12 mouse cellular contexts compared by ENCODE assay signal in genomic region chr16:18860186-18860585, GRCm38 (mm10). TPM values are rescaled to one million over a fixed set of nuclear protein-coding genes. Genes with fewer than 3 reads are reported as not detected.
DNase-seq lines count a peak whose midpoint lies in the region; ATAC-seq lines count a peak whose summit lies in the region.
"Had no signal": no experiment of that assay in that cellular context is flagged by ENCODE, and none has a peak within 500 bp of the region (broad histone marks: within the 10 kb centered on the region; RNA-seq: fewer than 3 reads in every experiment).

No protein-coding gene starts in this region.

- DNase-seq in frontal cortex, postnatal 36 days (ENCODE audit: low spot score in 2 of 2) = no peak
- peak; percentile 25 for DNase-seq in lung, postnatal 36 days
- no peak for DNase-seq in lung, postnatal 4 days
- DNase-seq in cerebellum, postnatal 10 days = peak; percentile 64 to 71
- peak; percentile 48 for DNase-seq in heart, postnatal 25 days (ENCODE audit: low spot score)
- no peak for DNase-seq in thymus, postnatal 0 days (ENCODE audit: low spot score)

- intact Hi-C loops in heart, postnatal 25 days (cut with DNase I) = no loop called here

- 0 out of 2 replicates have a peak, but pooled peaks have one; percentile 44 for ATAC-seq in frontal cortex, adult (ENCODE audit: low TSS enrichment)
- no peak for ATAC-seq in monocyte, adult 5-6 weeks (replicated peaks; ENCODE audit: insufficient number of reproducible peaks, low FRiP score, low TSS enrichment, poor library complexity, severe bottlenecking)
- ATAC-seq: CD4-positive, CD25-positive, alpha-beta regulatory T cell, adult 4 months had no signal

RNA-seq across cellular contexts. Expression of gene Mrpl40, which starts 16.5 kb away (rescaled TPM):
- 10 to 100 TPM; 56.9 to 61.6 TPM for total RNA-seq in heart, postnatal 25 days (2021)
- 123 and 126 TPM in 2 replicates for polyA plus RNA-seq in thymus, postnatal 0 days (2015; fragmentation: Nextera tagmentation; extraction: Ambion mirVana)
- total RNA-seq in monocyte, adult 5-6 weeks (2017) = 46.0 to 91.3 TPM (median 63.6 TPM) in 3 replicates

RNA-seq across cellular contexts. Expression of gene Hira, which starts 16.7 kb away (rescaled TPM):
- total RNA-seq in heart, postnatal 25 days (2021) = 10 to 100 TPM; 21.8 to 24.7 TPM
- polyA plus RNA-seq in thymus, postnatal 0 days (2015; fragmentation: Nextera tagmentation; extraction: Ambion mirVana) = 12.7 and 16.4 TPM in 2 replicates
- total RNA-seq in monocyte, adult 5-6 weeks (2017) = 23.1 to 52.8 TPM (median 34.3 TPM) in 3 replicates

RNA-seq across cellular contexts. Expression of gene Gm28539, which starts 23.8 kb away (rescaled TPM):
- 1 to 10 TPM in 1 of 2 experiments, not detected in 1; 1.5 TPM for total RNA-seq in heart, postnatal 25 days (2021)
- polyA plus RNA-seq in thymus, postnatal 0 days (2015; fragmentation: Nextera tagmentation; extraction: Ambion mirVana) = not detected in 2 replicates
- 3.1 to 5.0 TPM in 2 of 3 replicates, not detected in the other for total RNA-seq in monocyte, adult 5-6 weeks (2017)
- polyA plus RNA-seq: CD4-positive, CD25-positive, alpha-beta regulatory T cell, adult 4 months; forebrain, embryonic 11.5 days; lung, embryonic 15.5 days; testis, adult 2 months had no signal

RNA-seq across cellular contexts. Expression of gene 2510002D24Rik, which starts 23.8 kb away (rescaled TPM):
- total RNA-seq in heart, postnatal 25 days (2021) = 10 to 100 TPM; 21.1 to 24.2 TPM
- 19.5 and 34.3 TPM in 2 replicates for polyA plus RNA-seq in thymus, postnatal 0 days (2015; fragmentation: Nextera tagmentation; extraction: Ambion mirVana)
- 26.2 to 49.7 TPM (median 26.5 TPM) in 3 replicates for total RNA-seq in monocyte, adult 5-6 weeks (2017)

RNA-seq across cellular contexts. Expression of gene Cdc45, which starts 48.4 kb away (rescaled TPM):
- total RNA-seq in heart, postnatal 25 days (2021) = 1 to 10 TPM; 2.7 to 4.1 TPM
- polyA plus RNA-seq in thymus, postnatal 0 days (2015; fragmentation: Nextera tagmentation; extraction: Ambion mirVana) = 60.7 and 68.5 TPM in 2 replicates
- total RNA-seq in monocyte, adult 5-6 weeks (2017) = 1.8 to 6.1 TPM (median 2.5 TPM) in 3 replicates

Comparison
In these comparisons a context has a peak if more than half of its experiments do, and no peak if none do; other contexts are left out.
1. DNase-seq: peak in lung, postnatal 36 days (single experiment), cerebellum, postnatal 10 days (2 of 2) and heart, postnatal 25 days (single experiment); none in frontal cortex, postnatal 36 days (0 of 2), lung, postnatal 4 days (0 of 2) and thymus, postnatal 0 days (single experiment).